Mouse (Mus musculus) neural tube, embryonic 13.5 days (tissue): Measurements from ENCODE around the gene Hcn4. TPM values are rescaled to one million over a fixed set of nuclear protein-coding genes. Genes with fewer than 3 reads are reported as not detected.

Experiments
- ATAC-seq: fragments of 200-750 bp; cut with Nextera tagmentation; 2 replicates; pipeline ENCODE4 v1.8.0; 2017; ENCODE audit warnings: low read depth, mild to moderate bottlenecking, moderate TSS enrichment, moderate library complexity
- H3K27ac ChIP-seq: fragments of 300-500 bp; sonication (generic); replicated peaks from 2 replicates; pipeline ENCODE4 v1.5.1; 2015; ENCODE audit warnings: moderate library complexity, mild to moderate bottlenecking, inconsistent platforms
- H3K27me3 ChIP-seq: fragments of 300-500 bp; sonication (generic); 2 replicates; pipeline ENCODE4 v1.6.1; 2015; ENCODE audit warnings: mild to moderate bottlenecking, inconsistent platforms
- H3K36me3 ChIP-seq: fragments of 300-500 bp; sonication (generic); 2 replicates; pipeline ENCODE4 v1.6.1; 2015; ENCODE audit warnings: mild to moderate bottlenecking, inconsistent platforms
- H3K4me1 ChIP-seq: fragments of 300-500 bp; sonication (generic); replicated peaks from 2 replicates; pipeline ENCODE4 v1.6.1; 2015; ENCODE audit warnings: inconsistent platforms
- H3K4me2 ChIP-seq: fragments of 300-500 bp; sonication (generic); 2 replicates; pipeline ENCODE4 v1.6.1; 2015; ENCODE audit warnings: inconsistent platforms, mild to moderate bottlenecking, moderate library complexity
- H3K4me3 ChIP-seq: fragments of 300-500 bp; sonication (generic); 2 replicates; pipeline ENCODE4 v1.5.1; 2015; ENCODE audit warnings: mild to moderate bottlenecking, inconsistent platforms
- H3K9ac ChIP-seq: fragments of 300-500 bp; sonication (generic); 2 replicates; pipeline ENCODE4 v1.6.1; 2015; ENCODE audit warnings: moderate library complexity, mild to moderate bottlenecking, inconsistent platforms
- H3K9me3 ChIP-seq: fragments of 300-500 bp; sonication (generic); 2 replicates; pipeline ENCODE4 v1.6.1; 2016; ENCODE audit warnings: inconsistent platforms
- WGBS: fragments of 180-500 bp; shearing (Covaris S2); methylation state at CpG from one replicate; pipeline ENCODE4 v1.1.7; 2015; 5-methylcytosine and 5-hydroxymethylcytosine counted together
- polyA plus RNA-seq: library from polyadenylated mRNA; unstranded; fragments of >200 nt; fragmentation: Nextera tagmentation; extraction: Ambion mirVana; gene quantifications from 2 replicates; pipeline ENCODE4 v1.2.1, GENCODE M21; 2015

Hcn4 gene
- polyA plus RNA-seq, 1 experiment from 2014 or later = 3.0 TPM

GRCm38 (mm10) chr9:58891840-58892640 is 68.8 kb downstream of the Hcn4 start:
- Histone ChIP-seq H3K27ac (no peak overlapping the region), H3K9me3 (no peaks in the 10 kb centered on the region), H3K36me3 (peaks cover 62% of the 10 kb centered on the region), H3K9ac (no peak overlapping the region), H3K27me3 (no peaks in the 10 kb centered on the region), H3K4me1 (no peaks in the 10 kb centered on the region), H3K4me3 (no peak overlapping the region), H3K4me2 (no peak overlapping the region)
- WGBS = 95% methylated on average over 6 of the region's 6 CpGs
- ATAC-seq = no peak

GRCm38 (mm10) chr9:58899602-58900001 is 76.4 kb downstream of the Hcn4 start:
- Histone ChIP-seq H3K4me1 (no peaks in the 10 kb centered on the region), H3K4me2 (no peak overlapping the region), H3K9ac (no peak overlapping the region)

DNA sequence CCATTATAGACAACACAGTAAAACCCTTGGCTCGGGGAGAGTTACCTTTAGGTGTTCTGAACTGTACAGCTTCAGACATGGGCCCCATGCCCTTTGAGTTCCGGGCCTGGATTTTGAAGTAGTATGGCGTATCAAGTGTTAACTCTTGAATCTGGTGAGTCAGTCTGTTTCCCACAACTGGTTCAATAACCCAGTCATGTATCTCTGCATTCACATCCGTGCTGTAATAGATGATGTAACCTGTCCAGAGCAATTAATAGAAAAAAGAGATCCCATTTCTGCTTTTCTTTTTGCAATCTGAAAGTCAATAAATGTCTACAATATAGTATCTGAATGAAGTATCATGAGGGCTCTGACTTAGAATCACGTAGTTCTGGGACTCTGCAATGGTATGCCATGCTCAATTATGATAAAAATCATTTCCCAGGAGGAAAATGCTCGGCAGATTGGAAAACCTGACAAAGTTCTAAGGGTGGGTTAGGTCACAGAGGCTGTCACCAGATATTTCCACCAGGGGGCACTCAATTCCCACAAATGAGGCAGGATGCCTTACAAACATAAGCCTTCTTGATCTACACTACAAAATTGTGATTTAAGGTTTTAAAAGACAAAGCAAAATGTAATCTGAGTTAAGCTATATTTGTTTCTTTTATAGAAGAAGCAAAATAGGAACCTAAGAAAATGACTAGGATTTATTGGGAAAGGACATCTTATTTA is 79.8 kb downstream of the Hcn4 start:
- no peaks in the 10 kb centered on the region for H3K4me1 ChIP-seq
- peaks cover 45% of the 10 kb centered on the region for H3K36me3 ChIP-seq
- H3K4me2 ChIP-seq = no peak overlapping the region
- H3K27me3 ChIP-seq = no peaks in the 10 kb centered on the region
- WGBS = 67% methylated on average over 6 of the region's 6 CpGs
- no peak for ATAC-seq
- no peaks in the 10 kb centered on the region for H3K9me3 ChIP-seq
- H3K4me3 ChIP-seq = no peak overlapping the region
- no peak overlapping the region for H3K9ac ChIP-seq
- H3K27ac ChIP-seq = no peak overlapping the region

More at GRCm38 (mm10) chr9:58899602-58900001, 76.4 kb downstream of the Hcn4 start:
- no peak for ATAC-seq
- Histone ChIP-seq H3K9me3 (no peaks in the 10 kb centered on the region), H3K27ac (no peak overlapping the region), H3K27me3 (no peaks in the 10 kb centered on the region), H3K36me3 (peaks cover 35% of the 10 kb centered on the region), H3K4me3 (no peak overlapping the region)

Other genes with a start within 250 kb of the Hcn4 start
- gene Nptn, start 241.2 kb upstream of the Hcn4 start, polyA plus RNA-seq = 156 and 161 TPM in 2 replicates
- 1.5 and 1.7 TPM in 2 replicates for gene Rec114, start 79.4 kb upstream of the Hcn4 start, polyA plus RNA-seq
- gene Neo1, start 213.0 kb downstream of the Hcn4 start, polyA plus RNA-seq = 39.4 and 44.3 TPM in 2 replicates